Mouse (Mus musculus) lung, embryonic 15.5 days (tissue): Measurements from ENCODE around the gene Brf1. TPM values are rescaled to one million over a fixed set of nuclear protein-coding genes. Genes with fewer than 3 reads are reported as not detected.

ENCODE experiments used
- ATAC-seq: fragments of 200-750 bp; cut with Nextera tagmentation; 2 replicates; pipeline ENCODE4 v1.8.0; 2017; ENCODE audit warnings: moderate number of reproducible peaks, borderline replicate concordance; ENCODE audit not compliant: low FRiP score, low TSS enrichment; ENCODE audit errors: extremely low read depth
- H3K27ac ChIP-seq: fragments of 300-500 bp; sonication (generic); 2 replicates; pipeline ENCODE4 v1.5.1; 2015; ENCODE audit warnings: moderate library complexity, mild to moderate bottlenecking, inconsistent platforms
- H3K27me3 ChIP-seq: fragments of 300-500 bp; sonication (generic); 2 replicates; pipeline ENCODE4 v1.6.1; 2015; ENCODE audit warnings: inconsistent platforms
- H3K36me3 ChIP-seq: fragments of 300-500 bp; sonication (generic); 2 replicates; pipeline ENCODE4 v1.6.1; 2015; ENCODE audit warnings: inconsistent platforms
- H3K4me1 ChIP-seq: fragments of 300-500 bp; sonication (generic); 2 replicates; pipeline ENCODE4 v1.6.1; 2015; ENCODE audit warnings: inconsistent platforms
- H3K4me2 ChIP-seq: fragments of 300-500 bp; sonication (generic); 2 replicates; pipeline ENCODE4 v1.6.1; 2015; ENCODE audit warnings: inconsistent platforms, mild to moderate bottlenecking, moderate library complexity
- H3K4me3 ChIP-seq: fragments of 300-500 bp; sonication (generic); 2 replicates; pipeline ENCODE4 v1.5.1; 2015; ENCODE audit warnings: mild to moderate bottlenecking, inconsistent platforms
- H3K9ac ChIP-seq: fragments of 300-500 bp; sonication (generic); 2 replicates; pipeline ENCODE4 v1.6.1; 2015; ENCODE audit warnings: inconsistent platforms
- H3K9me3 ChIP-seq: fragments of 300-500 bp; sonication (generic); 2 replicates; pipeline ENCODE4 v1.6.1; 2016; ENCODE audit warnings: inconsistent platforms
- WGBS: fragments of 180-500 bp; shearing (Covaris S2); methylation state at CpG from one replicate; pipeline ENCODE4 v1.1.7; 2015; 5-methylcytosine and 5-hydroxymethylcytosine counted together
- microRNA-seq: library from miRNA; unstranded; fragments of <30 nt; microRNA quantifications from one replicate; pipeline ENCODE4, GENCODE M21; 2016
- polyA plus RNA-seq: library from polyadenylated mRNA; unstranded; fragments of >200 nt; fragmentation: Nextera tagmentation; extraction: Ambion mirVana; gene quantifications from 2 replicates; pipeline ENCODE4 v1.2.1, GENCODE M21; 2015

Gene Brf1
- polyA plus RNA-seq, 1 experiment from 2014 or later, result 63.3 TPM

DNA sequence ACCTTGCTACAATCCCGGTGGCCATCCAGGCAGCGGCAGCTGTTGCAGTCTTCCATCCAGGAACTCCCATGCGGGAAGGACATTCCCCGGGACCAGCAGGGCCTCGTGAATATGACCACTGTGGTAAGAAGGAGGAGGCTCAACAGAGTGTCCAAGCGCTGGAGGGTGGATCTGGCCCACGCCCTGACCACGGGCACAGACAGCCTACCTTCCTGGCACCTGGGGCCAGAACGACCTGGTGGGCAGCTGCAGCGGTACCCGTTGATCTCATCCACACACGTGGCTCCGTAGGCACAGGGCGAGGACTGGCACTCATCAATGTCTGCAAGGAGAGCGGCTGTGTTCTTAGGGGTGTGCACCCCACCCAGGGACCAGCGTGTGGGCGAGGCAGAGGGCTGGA lies 88.8 kb downstream of the Brf1 start:
- Histone ChIP-seq H3K4me1 (no peaks in the 10 kb centered on the region), H3K4me3 (no peak overlapping the region), H3K9ac (no peak overlapping the region), H3K27ac (no peak overlapping the region), H3K27me3 (no peaks in the 10 kb centered on the region), H3K36me3 (0 out of 2 replicates have a peak, but pooled peaks cover 3% of the 10 kb centered on the region), H3K4me2 (no peak overlapping the region), H3K9me3 (no peaks in the 10 kb centered on the region)
- WGBS, result 86% methylated on average over 17 of the region's 17 CpGs
- no peak for ATAC-seq

Small RNAs within 50 kb of the gene (microRNA-seq; reads per million reads assigned to microRNA genes)
- gene Mir6941, result not detected

Other genes with a start within 250 kb of the Brf1 start
- 12.7 and 17.9 TPM in 2 replicates for gene Pld4, start 240.0 kb downstream of the Brf1 start, polyA plus RNA-seq
- gene Ahnak2, start 198.0 kb downstream of the Brf1 start, polyA plus RNA-seq, result 0.72 and 0.98 TPM in 2 replicates
- 6.9 and 7.4 TPM in 2 replicates for gene Clba1, start 191.8 kb downstream of the Brf1 start, polyA plus RNA-seq
- 125 and 129 TPM in 2 replicates for gene Cdca4, start 171.3 kb downstream of the Brf1 start, polyA plus RNA-seq
- gene Gpr132, start 132.5 kb downstream of the Brf1 start, polyA plus RNA-seq, result 0.13 and 0.79 TPM in 2 replicates
- 6.2 and 7.2 TPM in 2 replicates for gene Jag2, start 70.9 kb downstream of the Brf1 start, polyA plus RNA-seq
- gene Nudt14, start 58.6 kb downstream of the Brf1 start, polyA plus RNA-seq, result 103 and 120 TPM in 2 replicates
- gene Btbd6, start 24.2 kb downstream of the Brf1 start, polyA plus RNA-seq, result 25.7 and 28.1 TPM in 2 replicates
- 11.7 and 13.2 TPM in 2 replicates for gene Pacs2, start 13.8 kb upstream of the Brf1 start, polyA plus RNA-seq
- not detected in 2 replicates for gene Tex22, start 73.8 kb upstream of the Brf1 start, polyA plus RNA-seq
- gene Mta1, start 97.6 kb upstream of the Brf1 start, polyA plus RNA-seq, result 13.5 and 14.7 TPM in 2 replicates
- 436 and 471 TPM in 2 replicates for gene Crip2, start 139.5 kb upstream of the Brf1 start, polyA plus RNA-seq
- gene Crip1, start 145.6 kb upstream of the Brf1 start, polyA plus RNA-seq, result 414 and 454 TPM in 2 replicates
- gene Tedc1, start 155.7 kb upstream of the Brf1 start, polyA plus RNA-seq, result 38.4 and 38.6 TPM in 2 replicates
- 8.2 and 9.0 TPM in 2 replicates for gene Tmem121, start 185.2 kb upstream of the Brf1 start, polyA plus RNA-seq